Mouse (Mus musculus) kidney, adult 8-10 months (tissue): ENCODE measurements around the gene Arrdc2.
"Not testable (repeated sequence)": the region's sequence is repeated elsewhere in the genome, so short reads cannot be mapped to it uniquely, and the experiment has no call there.

ENCODE experiments used
- DNase-seq, 2 experiments: peaks; one replicate each; pipeline ENCODE4 v3.0.0; 2022

The Arrdc2 gene

GRCm38 (mm10) chr8:70838654-70839407, 689 bp downstream of the Arrdc2 start:
- DNase-seq, result no peak

GRCm38 (mm10) chr8:70836666-70837065, 2.9 kb downstream of the Arrdc2 start:
- DNase-seq, result no peak

GRCm38 (mm10) chr8:70834071-70834470, 5.4 kb downstream of the Arrdc2 start:
- no peak for DNase-seq

GRCm38 (mm10) chr8:70833520-70833919, 6.0 kb downstream of the Arrdc2 start:
- DNase-seq, result peak; percentile 36 to 73

GRCm38 (mm10) chr8:70833018-70833482, 6.5 kb downstream of the Arrdc2 start:
- peak; percentile 53 to 59 for DNase-seq

- DNase-seq, result no peak
These were observed 7.1 kb downstream of the Arrdc2 start for GRCm38 (mm10) chr8:70832371-70832770.

GRCm38 (mm10) chr8:70831517-70831916, 8.0 kb downstream of the Arrdc2 start:
- no peak for DNase-seq

GRCm38 (mm10) chr8:70827796-70828195, 11.7 kb downstream of the Arrdc2 start:
- no peak for DNase-seq

GRCm38 (mm10) chr8:70827010-70827409, 12.5 kb downstream of the Arrdc2 start:
- DNase-seq, result no peak

GRCm38 (mm10) chr8:70825816-70826215, 13.7 kb downstream of the Arrdc2 start:
- DNase-seq, result no peak

GRCm38 (mm10) chr8:70823802-70824201, 15.7 kb downstream of the Arrdc2 start:
- DNase-seq, result no peak

- not testable (repeated sequence) for DNase-seq
These were observed 16.9 kb downstream of the Arrdc2 start for GRCm38 (mm10) chr8:70822594-70822993.

GRCm38 (mm10) chr8:70821992-70822391, 17.5 kb downstream of the Arrdc2 start:
- DNase-seq, result no peak

GRCm38 (mm10) chr8:70821399-70821962, 18.0 kb downstream of the Arrdc2 start:
- peak; percentile 61 to 70 for DNase-seq

- peak; percentile 80 to 84 for DNase-seq
These were observed 19.2 kb downstream of the Arrdc2 start for GRCm38 (mm10) chr8:70820101-70820935.

- peak; percentile 54 to 79 for DNase-seq
These were observed 22.8 kb downstream of the Arrdc2 start for GRCm38 (mm10) chr8:70816679-70817078.

- no peak for DNase-seq
These were observed 26.6 kb downstream of the Arrdc2 start for GRCm38 (mm10) chr8:70812885-70813284.

- no peak for DNase-seq
These were observed 27.5 kb downstream of the Arrdc2 start for GRCm38 (mm10) chr8:70812055-70812454.

GRCm38 (mm10) chr8:70810962-70811680, 28.4 kb downstream of the Arrdc2 start:
- DNase-seq, result no peak

GRCm38 (mm10) chr8:70808955-70809701, 30.4 kb downstream of the Arrdc2 start:
- DNase-seq, result no peak

- no peak for DNase-seq
These were observed 31.3 kb downstream of the Arrdc2 start, which contains the start of gene Il12rb1 for GRCm38 (mm10) chr8:70808239-70808638. Gene Il12rb1, plus strand, starts transcription at chr8:70808449.

- no peak for DNase-seq
These were observed 32.2 kb downstream of the Arrdc2 start for GRCm38 (mm10) chr8:70807304-70807703.
